Mouse (Mus musculus) retina, embryonic 14.5 days (tissue): ENCODE measurements around the gene Rem1.
A peak's percentile ranks its signal among the peaks of the same experiment; 100 is the strongest.
"Not testable (repeated sequence)": the region's sequence is repeated elsewhere in the genome, so short reads cannot be mapped to it uniquely, and the experiment has no call there.

Experiments
- DNase-seq: peaks from one replicate; pipeline ENCODE4 v3.0.0-alpha.2; 2015; ENCODE audit warnings: low spot score

The Rem1 gene

DNA sequence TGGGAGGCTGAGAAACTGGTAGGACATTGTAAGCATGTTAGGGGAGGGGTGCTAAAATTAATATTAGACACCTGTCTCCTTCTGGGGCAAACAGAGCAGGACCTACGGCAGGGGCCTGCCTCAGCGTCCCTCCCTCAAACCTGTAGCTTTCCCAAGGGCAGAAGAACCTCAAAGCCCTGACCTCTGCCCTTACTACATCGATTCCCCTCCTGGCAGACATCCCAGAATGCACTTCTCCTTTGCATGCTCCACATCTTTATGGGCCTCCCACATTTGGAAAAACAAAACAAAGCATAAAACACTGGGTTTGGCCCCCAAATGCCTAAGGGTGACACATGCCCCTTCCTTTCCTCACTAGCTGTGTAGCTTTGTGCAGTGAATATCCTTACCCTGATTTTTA, 2.5 kb downstream of the Rem1 start:
- DNase-seq: no peak

DNA sequence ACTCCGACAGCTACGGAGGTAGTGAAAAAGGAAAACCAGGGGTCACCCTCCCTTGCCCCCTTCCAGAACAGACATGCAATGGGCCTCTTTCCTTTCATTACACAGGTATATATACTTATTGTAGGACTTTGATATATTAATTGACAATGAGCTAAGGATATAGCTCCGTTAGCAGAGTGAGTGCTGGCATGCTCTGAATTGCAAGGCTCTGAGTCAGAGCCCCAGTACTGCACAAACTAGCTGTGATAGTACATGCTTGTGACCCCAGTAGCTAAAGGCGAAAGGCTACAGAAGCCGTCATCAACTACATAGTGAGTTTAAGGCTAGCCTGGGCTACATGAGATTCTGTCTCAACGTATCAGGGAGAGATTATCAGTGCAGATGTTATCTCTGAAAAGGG, 3.2 kb downstream of the Rem1 start:
- DNase-seq: no peak

DNA sequence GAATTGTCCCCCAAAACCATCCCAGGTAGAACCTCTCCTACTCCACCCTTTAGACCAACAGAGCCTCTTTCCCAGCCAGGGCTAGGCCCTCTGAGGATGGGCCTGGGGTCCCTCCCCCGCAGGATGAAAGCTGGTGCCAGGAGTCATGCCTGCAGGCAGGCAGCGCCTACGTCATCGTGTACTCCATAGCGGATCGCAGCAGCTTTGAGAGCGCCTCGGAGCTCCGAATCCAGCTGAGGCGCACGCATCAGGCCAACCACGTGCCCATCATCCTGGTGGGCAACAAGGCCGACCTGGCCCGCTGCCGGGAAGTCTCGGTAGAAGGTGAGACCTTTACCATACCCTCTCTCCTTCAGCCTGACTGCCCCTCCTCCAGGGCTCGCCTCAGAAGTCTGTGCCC, 6.6 kb downstream of the Rem1 start:
- DNase-seq: no peak

DNA sequence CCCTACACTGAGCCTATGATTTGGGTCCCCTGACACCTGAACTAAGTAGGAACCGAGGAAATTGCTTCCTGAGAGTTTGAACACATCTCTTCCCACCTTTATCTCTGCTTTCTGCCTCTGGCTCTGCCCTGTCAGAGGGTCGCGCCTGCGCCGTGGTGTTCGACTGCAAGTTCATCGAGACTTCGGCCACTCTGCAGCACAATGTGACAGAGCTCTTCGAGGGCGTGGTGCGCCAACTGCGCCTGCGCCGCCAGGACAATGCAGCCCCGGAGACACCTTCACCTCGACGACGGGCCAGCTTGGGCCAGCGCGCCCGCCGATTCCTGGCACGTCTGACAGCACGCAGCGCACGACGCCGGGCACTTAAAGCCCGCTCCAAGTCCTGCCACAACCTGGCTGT, 7.6 kb downstream of the Rem1 start:
- no peak for DNase-seq

DNA sequence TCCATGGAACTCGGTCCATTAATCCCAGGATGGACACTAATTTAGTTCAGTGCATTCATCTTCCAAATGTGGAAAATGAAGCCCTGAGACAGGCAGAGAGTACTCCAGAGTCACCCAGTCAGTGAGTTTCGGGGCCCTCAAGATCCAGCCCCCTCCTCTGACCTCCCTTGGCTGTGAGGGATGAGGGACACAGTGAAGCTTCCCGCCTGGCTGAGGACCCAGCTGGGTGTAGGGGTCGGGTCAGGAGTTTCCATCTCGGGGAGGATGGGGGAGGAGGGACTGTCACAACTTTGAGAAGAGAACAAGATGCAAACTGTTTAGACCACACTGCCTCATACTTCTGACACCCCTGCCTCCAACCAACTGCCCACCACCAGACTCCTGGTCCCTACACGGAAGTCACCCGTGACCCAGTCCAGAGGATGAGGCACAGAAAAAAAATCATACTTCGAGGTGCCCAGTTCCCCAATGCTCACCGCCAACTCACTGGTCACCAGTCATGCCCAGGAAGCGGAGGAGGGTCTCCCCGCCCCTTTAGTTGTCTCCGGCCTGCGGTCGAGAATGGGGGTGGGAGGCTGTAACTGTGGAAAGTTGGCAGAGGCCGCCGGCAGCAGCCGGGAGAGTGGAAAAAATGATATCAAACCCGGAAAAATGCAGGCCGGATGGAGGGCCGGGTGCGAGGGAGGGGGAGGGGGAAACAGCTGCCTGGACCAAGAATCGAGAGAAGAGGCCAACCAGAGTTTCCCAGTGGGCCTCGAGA, 9.7 kb downstream of the Rem1 start:
- no peak for DNase-seq

DNA sequence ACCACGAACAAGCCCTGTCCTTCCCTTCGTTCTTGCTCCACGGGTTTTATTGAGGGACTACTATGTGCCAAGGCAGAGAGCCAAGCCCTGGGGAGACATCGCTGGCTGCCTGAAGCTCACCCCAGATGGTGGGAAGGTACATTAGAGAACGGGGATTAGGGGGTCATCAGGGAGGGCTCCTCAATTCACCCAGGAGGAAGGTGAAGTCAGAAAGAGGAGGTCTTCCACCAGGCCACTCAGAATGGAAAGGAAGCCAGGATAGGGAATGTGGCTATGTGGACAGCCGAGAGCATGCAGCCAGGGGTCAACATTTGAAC, 10.2 kb downstream of the Rem1 start:
- DNase-seq: no peak

DNA sequence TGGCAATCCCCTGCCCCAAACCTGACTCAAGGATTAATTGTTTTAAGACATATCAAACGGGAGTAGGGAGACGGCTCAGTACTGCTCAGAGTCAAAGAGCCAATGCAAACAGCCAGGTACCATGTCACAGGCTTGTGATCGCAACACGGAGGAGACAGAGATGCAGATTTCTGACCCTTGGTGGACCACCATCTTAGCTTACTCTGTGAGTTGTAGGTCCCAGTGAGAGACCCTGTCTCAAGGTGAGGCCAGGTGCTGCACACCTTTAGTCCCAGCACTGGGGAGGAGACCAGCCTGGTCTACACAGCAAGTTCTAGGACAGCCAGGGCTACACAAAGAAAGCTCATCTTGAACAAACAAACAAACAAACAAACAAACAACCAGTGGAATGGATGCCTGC, 10.6 kb downstream of the Rem1 start:
- DNase-seq: no peak

DNA sequence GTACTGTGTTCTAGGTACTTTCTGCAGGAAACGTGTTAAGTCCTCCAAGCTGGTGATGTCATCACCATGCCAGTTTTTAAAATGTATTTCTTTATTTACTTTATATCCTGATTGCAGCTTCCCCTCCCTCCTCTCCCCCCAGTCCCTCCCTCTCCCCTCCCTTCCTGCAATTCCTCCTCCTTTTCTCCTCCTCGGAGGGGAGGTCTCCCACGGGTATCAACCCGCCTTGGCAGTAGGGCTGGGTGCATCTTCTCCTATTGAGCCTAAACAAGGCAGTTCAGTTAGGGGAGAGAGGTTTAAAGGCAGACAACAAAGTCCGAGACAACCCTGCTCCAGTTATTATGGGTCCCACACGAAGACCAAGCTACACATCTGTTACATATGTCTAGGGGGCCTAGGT, 12.1 kb downstream of the Rem1 start:
- no peak for DNase-seq

DNA sequence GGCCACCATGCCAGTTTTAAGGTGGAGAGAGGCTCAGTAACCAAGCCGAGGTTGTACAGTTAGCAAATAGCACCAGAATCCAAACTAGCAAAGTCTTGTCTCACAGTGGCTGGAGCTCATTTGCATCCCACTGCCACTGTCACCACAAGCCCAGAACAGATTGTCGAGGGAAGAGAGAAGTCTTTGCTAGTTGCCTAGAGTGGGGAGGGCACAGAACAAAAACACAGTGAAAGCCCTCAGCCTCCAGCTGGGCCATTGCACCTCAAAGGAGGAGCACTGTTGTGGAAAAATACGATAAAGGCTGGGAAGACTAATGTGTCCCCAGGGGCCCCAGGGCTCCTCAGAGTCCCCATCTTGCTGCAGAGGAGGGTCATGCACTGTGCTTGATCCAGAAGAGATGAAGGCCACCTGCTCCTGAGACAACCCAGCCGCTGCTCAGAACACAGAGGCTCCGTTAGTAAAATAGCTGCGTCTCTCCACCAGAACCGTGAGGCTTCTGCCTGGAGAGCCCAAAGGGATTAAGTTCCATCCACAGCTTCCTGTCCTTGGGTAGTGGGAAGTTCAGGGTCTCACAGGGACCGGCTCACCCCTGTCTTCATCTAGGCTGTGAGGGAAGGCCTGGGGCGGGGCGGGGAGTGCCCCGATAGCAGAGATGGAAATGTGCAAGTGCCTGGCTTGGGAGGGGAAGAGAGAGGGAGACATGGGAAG, 12.8 kb downstream of the Rem1 start:
- no peak for DNase-seq

DNA sequence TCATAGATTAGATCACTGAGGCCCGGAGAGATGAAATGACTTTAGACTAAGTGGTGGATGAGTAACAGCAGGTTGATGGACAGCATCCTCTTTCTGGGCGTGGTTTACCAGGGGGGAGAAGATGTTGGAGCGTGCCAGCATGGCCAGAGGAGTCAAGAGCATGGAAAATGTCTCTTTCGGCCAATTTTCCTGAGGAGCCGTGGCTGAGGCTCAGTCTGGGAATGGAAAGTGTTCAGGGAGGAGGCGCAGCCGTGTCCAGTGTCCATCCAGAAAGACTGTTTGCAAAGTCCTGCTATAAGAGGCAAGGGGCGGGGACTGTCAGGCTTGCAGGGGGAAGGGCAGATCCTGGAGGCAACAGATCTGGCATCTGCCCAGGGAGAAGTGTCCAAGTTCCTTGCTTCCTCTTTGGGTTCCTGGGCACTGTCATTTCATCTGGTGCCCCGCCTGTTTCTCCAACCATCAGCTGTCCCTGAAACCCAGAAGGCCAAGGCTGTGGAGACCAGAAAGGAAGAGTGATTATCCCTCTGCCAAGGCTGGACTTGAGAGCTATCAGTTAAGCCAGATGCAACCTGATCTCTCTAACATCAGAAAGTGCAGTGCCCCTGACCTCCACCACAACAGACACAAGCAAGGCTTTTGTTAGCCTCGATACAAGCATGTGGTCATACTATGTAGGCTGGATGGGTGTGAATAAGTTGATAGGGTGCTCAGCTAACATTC, 26.3 kb downstream of the Rem1 start:
- DNase-seq: no peak

DNA sequence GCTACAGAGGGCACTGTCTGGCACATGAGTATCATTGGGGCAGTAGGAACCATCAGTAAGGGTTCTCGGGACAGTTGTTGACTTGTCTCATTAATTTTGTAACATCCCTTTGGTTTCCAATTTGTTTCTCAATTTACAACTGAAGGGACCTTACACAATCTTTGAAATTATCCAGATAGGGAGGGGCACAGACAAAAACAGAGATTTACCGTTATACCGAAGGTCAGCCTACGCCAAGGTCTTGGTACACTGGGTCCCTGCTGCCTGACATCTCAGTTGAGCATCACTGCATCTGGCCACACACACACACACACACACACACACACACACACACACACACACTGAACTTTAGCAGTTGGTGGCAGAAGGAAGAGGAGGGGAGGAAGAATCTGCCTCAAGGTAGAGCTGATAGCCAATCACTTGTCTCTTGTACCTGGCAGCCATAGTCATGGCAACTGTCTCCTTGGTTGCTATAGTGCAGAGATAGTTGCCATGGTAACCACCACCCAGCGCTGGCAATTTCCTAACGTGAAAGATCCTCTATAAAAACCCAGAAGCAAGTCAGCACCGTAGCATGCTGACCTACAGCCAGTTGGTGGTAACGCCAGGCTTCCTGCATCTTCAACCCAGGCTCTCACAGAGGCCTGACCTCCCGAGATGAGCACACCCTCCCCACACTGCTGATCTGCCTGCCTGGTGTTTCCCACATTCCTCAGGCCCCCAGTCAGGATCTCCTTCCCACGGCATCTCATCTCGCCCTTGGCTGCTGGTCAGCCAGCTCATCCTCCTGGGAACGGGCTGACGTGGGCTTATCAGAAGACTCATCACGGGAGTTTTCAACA, 27.3 kb downstream of the Rem1 start:
- DNase-seq: peak; percentile 27

DNA sequence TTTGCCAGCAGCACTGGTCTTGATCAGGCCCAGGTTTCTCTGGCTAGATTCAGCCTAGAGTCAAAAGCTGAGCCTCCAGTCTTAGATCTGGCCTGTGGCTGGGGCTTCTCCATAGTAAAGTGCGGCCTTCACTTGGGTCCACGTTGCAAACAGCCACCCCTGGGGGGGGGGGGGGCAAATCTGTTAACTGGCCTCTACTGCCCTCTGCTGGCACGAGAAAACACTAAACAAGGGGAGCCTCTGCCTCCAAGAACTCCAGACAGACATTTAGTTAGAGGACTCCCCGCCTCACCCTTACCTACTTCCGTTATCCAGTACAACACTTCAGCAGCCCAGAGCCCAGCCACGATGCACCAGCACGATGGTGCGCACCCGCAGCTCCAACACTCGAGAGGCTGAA, 30.6 kb downstream of the Rem1 start:
- DNase-seq: peak; percentile 36

DNA sequence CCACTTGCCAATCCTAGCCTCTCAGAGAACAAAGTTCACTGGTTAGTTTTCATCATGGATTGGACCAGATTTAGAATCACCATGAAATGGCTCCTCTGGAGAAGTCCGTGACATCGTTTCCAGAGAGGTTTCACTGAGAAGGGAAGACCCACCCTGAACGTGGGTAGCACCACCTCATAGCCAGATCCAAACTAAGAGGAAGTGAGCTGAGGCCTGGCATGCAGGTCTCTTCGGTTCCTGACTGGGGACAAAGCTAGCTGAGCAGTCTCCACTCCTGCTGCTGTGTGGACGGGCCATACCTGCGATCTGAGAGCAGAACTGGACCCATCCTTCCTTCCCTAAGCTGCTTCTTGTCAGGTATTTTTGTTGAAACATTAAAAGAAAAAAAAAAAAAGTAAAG, 34.4 kb downstream of the Rem1 start:
- no peak for DNase-seq

DNA sequence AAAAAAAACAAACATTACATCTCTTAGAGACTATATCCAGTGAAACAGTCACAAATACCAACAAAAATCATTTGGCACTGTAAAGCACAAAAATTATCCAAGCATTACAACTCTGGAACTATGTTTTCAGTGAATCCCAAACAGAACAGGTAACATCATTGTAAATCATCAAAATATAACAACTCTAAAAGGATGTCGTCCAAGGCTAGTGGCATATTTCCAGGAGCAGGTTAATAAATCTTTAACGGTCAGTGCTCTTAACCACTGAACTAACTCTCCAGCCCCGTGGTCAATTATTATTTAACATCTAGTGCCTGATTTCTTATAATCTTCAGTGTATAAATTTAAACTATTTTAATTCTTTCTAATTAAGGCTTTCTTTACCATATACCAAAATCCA, 39.4 kb downstream of the Rem1 start:
- DNase-seq: not testable (repeated sequence)

DNA sequence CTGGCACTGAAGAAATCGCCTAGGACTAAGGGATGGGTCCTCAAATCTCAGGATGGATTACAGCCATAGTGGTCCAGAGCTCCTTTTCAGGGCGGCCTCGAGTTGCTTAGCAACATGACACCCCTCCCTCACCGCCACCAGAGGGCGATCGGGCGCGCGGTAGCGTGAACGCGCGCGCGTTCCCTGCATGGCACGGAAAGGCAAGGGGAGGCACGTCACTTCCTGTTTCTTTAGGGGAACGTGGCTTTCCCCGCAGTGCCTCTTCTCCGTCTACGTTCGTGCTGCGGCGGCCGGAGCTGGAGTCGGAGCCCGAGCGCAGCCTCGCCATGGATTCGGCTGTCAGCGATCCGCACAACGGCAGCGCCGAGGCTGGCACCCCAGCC, 42.5 kb downstream of the Rem1 start, which contains the start of gene H13:
TSS of gene H13 (plus strand) at position 206 of the 383 bp plus-strand sequence.
- peak; percentile 95 for DNase-seq

DNA sequence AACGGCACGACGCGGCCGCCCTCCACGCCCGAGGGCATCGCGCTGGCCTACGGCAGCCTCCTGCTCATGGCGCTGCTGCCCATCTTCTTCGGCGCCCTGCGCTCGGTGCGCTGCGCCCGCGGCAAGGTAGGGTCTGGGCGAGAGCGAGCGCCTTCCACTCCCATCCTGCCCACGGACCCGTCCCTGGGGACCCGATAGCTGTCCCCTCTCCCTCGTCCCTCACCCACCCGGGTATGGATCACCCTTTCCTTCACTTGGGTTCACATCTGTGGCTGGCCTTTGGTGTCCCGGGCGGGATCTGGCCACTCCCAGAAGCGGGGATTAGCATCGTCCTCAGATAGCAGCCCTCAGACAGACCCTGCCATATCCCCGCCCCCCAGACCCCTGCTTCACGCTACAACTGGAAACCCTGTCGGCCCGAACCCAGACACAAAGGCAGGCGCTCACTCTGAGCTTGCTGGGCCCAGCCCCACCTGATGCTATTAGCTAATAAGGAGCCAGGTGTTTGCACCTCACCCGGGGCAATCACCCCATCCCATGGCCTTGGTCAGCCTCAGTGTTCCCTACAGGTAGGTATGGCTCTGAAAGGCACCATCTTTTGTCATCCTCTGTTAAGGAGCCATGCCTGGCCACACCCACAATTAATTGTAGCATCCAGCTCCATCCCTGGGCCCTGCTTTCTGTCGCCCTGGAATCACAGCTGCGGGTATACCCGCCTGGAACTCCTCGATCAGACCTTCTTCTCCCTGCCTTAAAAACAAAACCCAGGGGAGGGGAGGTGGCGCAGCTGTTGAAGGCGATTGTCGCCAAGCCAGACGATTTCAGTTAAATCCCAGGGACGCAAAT, 43.1 kb downstream of the Rem1 start:
- peak; percentile 71 for DNase-seq

DNA sequence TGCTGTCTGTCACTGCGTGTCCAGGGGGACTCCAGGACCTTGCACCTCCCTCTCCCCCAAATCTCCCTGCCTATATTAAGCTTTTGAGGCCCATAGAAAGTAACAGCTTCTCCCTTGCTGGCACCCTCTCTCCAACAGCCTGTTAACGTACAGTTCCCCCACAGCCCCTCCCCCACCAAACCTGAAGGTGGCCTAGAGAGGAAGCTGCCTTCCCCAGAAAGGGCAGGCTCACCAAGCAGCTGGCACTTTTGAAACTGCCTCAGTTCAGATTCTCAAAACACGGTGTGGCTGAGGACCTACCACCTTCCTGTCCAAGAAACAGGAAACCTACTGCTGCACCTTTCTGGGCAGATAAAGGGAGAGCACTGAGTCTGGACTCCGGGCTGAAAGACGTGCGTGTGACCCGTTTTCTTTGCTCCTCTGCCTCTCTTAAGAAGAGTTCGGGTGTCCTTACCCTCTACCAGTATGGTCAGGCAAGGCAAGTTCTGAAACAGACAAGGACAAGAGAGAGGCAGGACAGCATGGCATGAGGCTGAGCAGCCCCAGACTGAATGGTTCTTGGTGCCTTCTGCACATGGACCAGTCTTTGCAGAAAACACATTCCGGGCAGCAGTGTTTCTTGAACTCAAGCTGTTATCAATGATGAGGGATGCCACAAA, 44.4 kb downstream of the Rem1 start:
- no peak for DNase-seq

DNA sequence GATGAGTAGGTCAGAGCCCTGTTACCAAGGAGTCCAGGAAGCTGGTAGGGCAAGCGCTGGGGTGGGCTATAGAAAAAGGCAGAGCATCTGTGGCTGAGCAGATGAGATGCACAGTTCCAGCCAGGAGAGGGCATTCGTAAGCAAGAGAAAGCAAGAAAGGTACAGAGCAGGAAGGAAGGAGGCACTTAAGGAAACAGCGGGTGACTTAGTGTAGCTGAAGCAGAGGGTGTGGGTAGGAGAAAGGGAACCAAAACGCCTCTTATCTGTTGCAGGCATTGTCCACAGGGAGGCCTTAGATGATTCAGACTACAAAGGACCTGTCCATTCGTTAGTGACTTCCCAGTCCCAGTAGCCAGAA, 44.9 kb downstream of the Rem1 start:
- peak; percentile 61 for DNase-seq

DNA sequence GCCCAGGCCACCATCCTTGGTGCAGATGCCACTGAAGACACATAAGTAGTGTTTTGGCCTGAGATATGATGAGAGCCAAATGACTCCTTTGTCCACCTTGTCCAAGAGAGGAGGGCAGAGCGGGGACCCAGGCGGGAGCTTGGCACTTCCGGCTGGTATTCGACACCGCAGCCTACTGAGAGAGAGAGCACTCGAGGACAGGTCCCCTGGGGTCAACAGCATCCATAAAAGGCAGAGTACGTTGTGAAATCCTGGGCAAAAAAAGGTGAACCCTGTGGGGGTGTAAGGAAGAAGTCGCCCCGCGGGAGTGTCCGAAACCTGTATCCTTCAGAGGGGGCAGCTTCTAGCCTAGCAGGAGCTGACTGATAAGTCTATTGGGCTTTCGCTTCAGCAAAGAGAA, 45.4 kb downstream of the Rem1 start:
- no peak for DNase-seq

DNA sequence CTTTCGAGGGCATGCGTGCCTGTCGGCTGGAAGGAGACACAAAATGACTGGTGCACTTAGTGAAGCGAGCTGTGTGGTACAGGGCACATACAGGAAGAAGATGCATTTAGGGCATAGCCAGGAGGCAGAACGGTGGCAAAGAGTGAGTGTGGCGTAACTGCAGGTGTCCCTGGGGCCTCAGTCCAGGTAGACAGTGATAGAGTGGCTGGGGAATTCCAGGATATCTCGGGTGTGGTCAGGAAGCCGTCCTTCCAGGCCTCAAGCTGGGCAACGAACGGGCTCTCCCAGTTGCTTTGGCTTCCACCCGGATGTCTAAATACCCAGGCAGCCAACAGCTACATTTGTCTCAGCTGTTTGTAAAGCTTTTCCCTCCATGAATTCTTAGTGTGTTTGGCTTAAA, 47.4 kb downstream of the Rem1 start:
- no peak for DNase-seq

DNA sequence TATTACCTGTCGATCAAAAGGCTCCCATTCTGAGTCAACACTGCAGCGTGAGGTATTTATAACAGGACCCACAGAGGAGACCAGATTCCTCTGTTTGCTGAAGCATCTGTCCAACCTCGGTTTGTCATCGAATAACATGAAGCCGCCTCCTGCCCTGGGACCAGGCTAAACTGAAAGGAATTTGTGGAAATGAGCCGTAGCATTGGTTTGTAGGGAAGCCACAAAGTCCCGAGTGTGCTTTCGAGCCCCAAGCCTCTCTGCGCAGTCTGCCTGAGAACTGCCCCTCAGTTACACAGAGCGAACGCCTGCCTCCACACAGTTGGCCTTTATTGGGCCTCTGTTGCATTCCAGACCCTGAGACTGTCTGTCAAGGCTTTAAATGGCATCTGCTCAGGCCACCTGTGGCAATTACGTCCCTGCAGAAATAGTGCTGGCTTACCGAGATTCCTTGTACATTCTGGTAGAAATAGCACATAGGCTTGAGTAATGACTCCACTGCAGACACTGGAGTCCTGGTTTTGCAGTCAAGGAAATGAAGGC, 48.6 kb downstream of the Rem1 start:
- DNase-seq: no peak
